Mouse (Mus musculus) MEL (cell line): ENCODE measurements at regions not wholly inside any gene's neighbourhood (a gene's known extent, or its start where the extent isn't known, plus 50 kb on each side); places are given as distances from the start of the nearest gene placed in this dataset.

Source experiments
- CTCF ChIP-seq, 3 experiments: IDR thresholded peaks in 2 of 3; conservative IDR thresholded peaks in 1 of 3; 2 replicates each; pipeline ENCODE4 v1.5.1; 2011 to 2012; ENCODE audit warnings: low read length in 3 of 3, low read depth in 2 of 3, mild to moderate bottlenecking in 2 of 3, improper control_type of control experiment in 1 of 3, inconsistent platforms in 1 of 3, mixed read lengths in 1 of 3, moderate library complexity in 1 of 3; ENCODE audit not compliant: control insufficient read depth in 1 of 3, insufficient read depth in 1 of 3, poor library complexity in 1 of 3, severe bottlenecking in 1 of 3
- MEF2A ChIP-seq: IDR thresholded peaks from 2 replicates; pipeline ENCODE4 v1.6.1; 2014; ENCODE audit warnings: low read depth, mild to moderate bottlenecking, inconsistent platforms, low read length, improper control_type of control experiment; ENCODE audit not compliant: poor library complexity, insufficient replicate concordance, severe bottlenecking; ENCODE audit errors: extremely low read depth
- POLR2A ChIP-seq, 2 experiments: IDR thresholded peaks; 2 replicates each; pipeline ENCODE4 v1.6.1; 2011 to 2012; ENCODE audit warnings: low read length in 2 of 2, mild to moderate bottlenecking in 2 of 2, control low read depth in 1 of 2, improper control_type of control experiment in 1 of 2, low read depth in 1 of 2, moderate library complexity in 1 of 2; ENCODE audit not compliant: control insufficient read depth in 1 of 2, insufficient read depth in 1 of 2, poor library complexity in 1 of 2
- POLR2AphosphoS2 ChIP-seq: IDR thresholded peaks from 2 replicates; pipeline ENCODE4 v1.6.1; 2011; ENCODE audit warnings: low read length, improper control_type of control experiment
- RAD21 ChIP-seq: IDR thresholded peaks from 2 replicates; pipeline ENCODE4 v1.6.1; 2011; ENCODE audit warnings: mild to moderate bottlenecking, low read depth, low read length, improper control_type of control experiment
- SIN3A ChIP-seq: IDR thresholded peaks from 2 replicates; pipeline ENCODE4 v1.6.1; 2012; ENCODE audit warnings: low read length, improper control_type of control experiment, inconsistent platforms
- SMC3 ChIP-seq: IDR thresholded peaks from 2 replicates; pipeline ENCODE4 v1.6.1; 2011; ENCODE audit warnings: low read depth, low read length, improper control_type of control experiment
- USF1 ChIP-seq: IDR thresholded peaks from 2 replicates; pipeline ENCODE4 v1.6.1; 2014; ENCODE audit warnings: low read depth, mild to moderate bottlenecking, inconsistent platforms, low read length, improper control_type of control experiment, moderate library complexity
- ZNF384 ChIP-seq: IDR thresholded peaks from 2 replicates; pipeline ENCODE4 v1.6.1; 2012; ENCODE audit warnings: low read depth, mild to moderate bottlenecking, inconsistent platforms, low read length, improper control_type of control experiment

DNA sequence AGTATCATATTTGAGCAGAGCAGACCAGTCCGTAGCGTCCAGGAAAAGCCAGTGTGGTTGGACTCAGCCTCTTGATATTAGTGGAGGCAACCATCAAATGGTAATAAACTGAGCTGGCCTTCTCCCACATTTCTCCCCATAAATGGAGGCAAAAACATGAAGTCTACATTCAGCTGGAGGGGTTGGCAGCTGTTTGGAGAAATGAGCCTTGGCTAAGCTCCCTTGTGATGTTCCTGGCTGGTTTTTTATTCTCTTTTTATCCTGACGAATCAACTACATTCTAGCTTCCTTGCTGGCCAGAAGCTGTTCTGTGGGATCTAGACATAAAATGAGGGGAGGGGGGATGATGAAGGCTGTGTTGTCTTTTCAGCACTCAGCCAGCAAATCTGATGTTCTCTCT is 57.6 kb upstream of the Plcl2 start:
- no peak for TF ChIP-seq CTCF (IDR thresholded peaks at IDR 0.05 in 2 of 3, conservative IDR thresholded peaks at IDR 0.05 in 1 of 3; ENCODE audit: control insufficient read depth in 1 of 3, insufficient read depth in 1 of 3, low read depth in 2 of 3, low read length in 3 of 3, poor library complexity in 1 of 3, severe bottlenecking in 1 of 3)
- no peak for TF ChIP-seq POLR2A (IDR thresholded peaks at IDR 0.05; ENCODE audit: control insufficient read depth in 1 of 2, insufficient read depth in 1 of 2, low read depth in 1 of 2, low read length in 2 of 2, poor library complexity in 1 of 2)
- no peak for TF ChIP-seq POLR2AphosphoS2
- no peak for TF ChIP-seq MEF2A
- no peak for TF ChIP-seq SIN3A
- no peak for TF ChIP-seq ZNF384
- no peak for TF ChIP-seq SMC3
- no peak for TF ChIP-seq USF1
- no peak for TF ChIP-seq RAD21
